Mouse (Mus musculus) kidney, adult 2 months (tissue): ENCODE measurements at regions not wholly inside any gene's neighbourhood (a gene's known extent, or its start where the extent isn't known, plus 50 kb on each side); places are given as distances from the start of the nearest gene placed in this dataset.

Experiments used
- CTCF ChIP-seq: fragments of 200-500 bp; conservative IDR thresholded peaks from 2 replicates; pipeline ENCODE4 v1.5.1; 2011; ENCODE audit warnings: low read depth, mild to moderate bottlenecking, control low read depth, low read length, moderate library complexity, mixed read lengths; ENCODE audit not compliant: insufficient read depth, insufficient read length
- POLR2A ChIP-seq: fragments of 200-500 bp; IDR thresholded peaks from one replicate; pipeline ENCODE4 v1.6.1; 2011; ENCODE audit warnings: low read depth, low read length, control low read depth

DNA sequence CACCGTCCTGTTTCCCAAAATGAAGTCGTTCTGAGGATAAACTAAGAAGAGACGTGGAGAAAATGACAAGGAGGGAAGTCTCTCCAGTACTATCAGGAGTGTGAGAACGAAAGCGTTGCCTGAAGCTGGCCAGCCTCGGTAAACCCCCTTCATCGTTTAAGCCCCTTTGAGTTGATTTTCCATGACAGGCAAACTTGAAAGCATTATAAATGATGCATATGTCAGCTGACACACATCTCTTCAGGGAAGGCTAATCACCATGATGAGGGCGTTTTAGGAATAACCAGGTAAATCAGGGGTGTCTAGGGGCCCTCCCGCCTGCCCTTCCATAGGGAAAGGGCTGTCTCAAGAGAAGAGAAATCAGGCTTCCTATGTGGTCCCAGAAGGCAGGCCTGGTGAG, 328.4 kb downstream of the Gm49356 start:
- TF ChIP-seq CTCF (no peak), POLR2A (no peak)
